Mouse (Mus musculus) forebrain, postnatal 0 days (tissue): ENCODE data around the gene Dlgap4. TPM values are rescaled to one million over a fixed set of nuclear protein-coding genes. Genes with fewer than 3 reads are reported as not detected.

Experiments
- ATAC-seq: fragments of 200-750 bp; cut with Nextera tagmentation; 2 replicates; pipeline ENCODE4 v1.8.0; 2017; ENCODE audit warnings: mild to moderate bottlenecking, moderate library complexity
- DNase-seq: peaks from one replicate; pipeline ENCODE4 v3.0.0-alpha.2; 2015
- H3K27ac ChIP-seq: fragments of 300-500 bp; sonication (generic); 2 replicates; pipeline ENCODE4 v1.5.1; 2014; ENCODE audit warnings: low read depth, mild to moderate bottlenecking, antibody characterized with exemption, low read length, moderate library complexity, mixed read lengths
- H3K27me3 ChIP-seq: fragments of 300-500 bp; sonication (generic); 2 replicates; pipeline ENCODE4 v1.6.1; 2014; ENCODE audit warnings: mild to moderate bottlenecking, low read length, mixed read lengths; ENCODE audit not compliant: insufficient read depth
- H3K36me3 ChIP-seq: fragments of 300-500 bp; sonication (generic); 2 replicates; pipeline ENCODE4 v1.6.1; 2014; ENCODE audit warnings: mild to moderate bottlenecking, moderate library complexity; ENCODE audit not compliant: insufficient read depth
- H3K4me1 ChIP-seq: fragments of 300-500 bp; sonication (generic); 2 replicates; pipeline ENCODE4 v1.6.1; 2014; ENCODE audit warnings: antibody characterized with exemption; ENCODE audit not compliant: insufficient read depth
- H3K4me2 ChIP-seq: fragments of 300-500 bp; sonication (generic); 2 replicates; pipeline ENCODE4 v1.6.1; 2014; ENCODE audit warnings: low read depth, mild to moderate bottlenecking, moderate library complexity
- H3K4me3 ChIP-seq: fragments of 300-500 bp; sonication (generic); 2 replicates; pipeline ENCODE4 v1.5.1; 2014; ENCODE audit warnings: low read depth, low read length, mixed read lengths
- H3K9ac ChIP-seq: fragments of 300-500 bp; sonication (generic); 2 replicates; pipeline ENCODE4 v1.6.1; 2014; ENCODE audit warnings: mild to moderate bottlenecking
- H3K9me3 ChIP-seq: fragments of 300-500 bp; sonication (generic); 2 replicates; pipeline ENCODE4 v1.6.1; 2016; ENCODE audit warnings: low read length
- CTCF ChIP-seq: sonication (generic); IDR thresholded peaks from 2 replicates; pipeline ENCODE4 v1.5.1; 2016; ENCODE audit warnings: antibody characterized with exemption, control low read depth, low read depth
- WGBS: fragments of 180-500 bp; shearing (Covaris S2); extraction: QIAGEN DNeasy Blood & Tissue Kit; methylation state at CpG from one replicate; pipeline ENCODE4 v1.1.7; 2014; 5-methylcytosine and 5-hydroxymethylcytosine counted together
- polyA plus RNA-seq: library from polyadenylated mRNA; unstranded; fragments of >200 nt; fragmentation: Nextera tagmentation; extraction: Ambion mirVana; gene quantifications from 2 replicates; pipeline ENCODE4 v1.2.1, GENCODE M21; 2015
- total RNA-seq: library from RNA; depleted of rRNA; stranded (reverse); fragments of >200 nt; gene quantifications from 2 replicates; pipeline ENCODE4 v1.2.3, GENCODE M21; 2014

Dlgap4 gene
- total and polyA plus RNA-seq, 2 experiments from 2014 or later = 218 to 354 TPM

GRCm38 (mm10) chr2:156655626-156656025 is 42.1 kb downstream of the Dlgap4 start:
- H3K36me3 ChIP-seq = no peaks in the 10 kb centered on the region
- no peak for ATAC-seq
- no peaks in the 10 kb centered on the region for H3K4me1 ChIP-seq
- TF ChIP-seq CTCF = 0 out of 2 replicates have a peak, but pooled peaks have one; percentile 12
- no peak overlapping the region for H3K4me3 ChIP-seq
- H3K27me3 ChIP-seq = no peaks in the 10 kb centered on the region
- H3K9ac ChIP-seq = no peak overlapping the region
- WGBS = 70% methylated on average over 5 of the region's 5 CpGs
- no peak for DNase-seq
- H3K9me3 ChIP-seq = no peaks in the 10 kb centered on the region
- no peak overlapping the region for H3K4me2 ChIP-seq
- H3K27ac ChIP-seq = no peak overlapping the region

GRCm38 (mm10) chr2:156657522-156657921 is 44.0 kb downstream of the Dlgap4 start:
- no peak overlapping the region for H3K9ac ChIP-seq
- no peak overlapping the region for H3K27ac ChIP-seq
- H3K36me3 ChIP-seq = no peaks in the 10 kb centered on the region
- WGBS = 80% methylated on average over 8 of the region's 8 CpGs
- no peaks in the 10 kb centered on the region for H3K4me1 ChIP-seq
- TF ChIP-seq CTCF = no peak
- H3K4me2 ChIP-seq = no peak overlapping the region
- no peaks in the 10 kb centered on the region for H3K27me3 ChIP-seq
- H3K4me3 ChIP-seq = no peak overlapping the region
- DNase-seq (no peak), ATAC-seq (no peak)
- H3K9me3 ChIP-seq = no peaks in the 10 kb centered on the region

DNA sequence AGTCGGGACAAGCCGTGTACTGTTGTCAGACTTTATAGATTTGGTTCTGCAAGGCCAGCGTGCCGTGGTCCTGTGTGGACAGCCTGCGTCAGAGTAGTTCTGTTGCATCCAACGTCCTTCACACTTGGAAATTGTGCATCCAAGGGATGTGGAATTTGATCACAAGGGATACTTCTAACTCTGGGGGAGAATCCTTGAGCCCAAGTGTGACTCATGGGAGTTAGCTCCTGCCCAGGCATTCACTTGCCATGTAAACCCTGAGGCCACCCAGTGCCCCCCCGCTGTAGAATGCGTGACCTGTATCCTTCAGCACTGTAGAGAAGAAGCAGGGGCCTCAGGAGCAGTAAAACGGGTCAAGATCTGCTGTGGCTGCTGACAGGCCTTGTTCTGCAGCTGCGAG is 44.7 kb downstream of the Dlgap4 start:
- DNase-seq = no peak
- TF ChIP-seq CTCF = no peak
- ATAC-seq = no peak
- no peaks in the 10 kb centered on the region for H3K27me3 ChIP-seq
- H3K4me3 ChIP-seq = no peak overlapping the region
- WGBS = 89% methylated on average over 10 of the region's 10 CpGs
- no peak overlapping the region for H3K27ac ChIP-seq
- H3K9me3 ChIP-seq = no peaks in the 10 kb centered on the region
- H3K9ac ChIP-seq = no peak overlapping the region
- peaks cover 5% of the 10 kb centered on the region; the same call in 1 of the 2 replicates for H3K4me1 ChIP-seq
- no peak overlapping the region for H3K4me2 ChIP-seq
- no peaks in the 10 kb centered on the region for H3K36me3 ChIP-seq

- no peaks in the 10 kb centered on the region for H3K36me3 ChIP-seq
- no peak overlapping the region for H3K9ac ChIP-seq
- no peaks in the 10 kb centered on the region for H3K9me3 ChIP-seq
- peak; percentile 27; the same call in 1 of the 2 replicates for ATAC-seq
- TF ChIP-seq CTCF = peak; percentile 38
- no peak overlapping the region for H3K4me2 ChIP-seq
- H3K4me3 ChIP-seq = no peak overlapping the region
- H3K4me1 ChIP-seq = peaks cover 8% of the 10 kb centered on the region; the same call in 1 of the 2 replicates
- WGBS = 61% methylated on average over 7 of the region's 7 CpGs
- H3K27me3 ChIP-seq = no peaks in the 10 kb centered on the region
- no peak for DNase-seq
- no peak overlapping the region for H3K27ac ChIP-seq
Observed at GRCm38 (mm10) chr2:156658751-156659150, 45.2 kb downstream of the Dlgap4 start.

GRCm38 (mm10) chr2:156659981-156660380 is 46.5 kb downstream of the Dlgap4 start:
- WGBS = 78% methylated on average over 6 of the region's 6 CpGs
- no peak overlapping the region for H3K27ac ChIP-seq
- H3K27me3 ChIP-seq = no peaks in the 10 kb centered on the region
- no peak for TF ChIP-seq CTCF
- no peak overlapping the region for H3K4me3 ChIP-seq
- no peaks in the 10 kb centered on the region for H3K36me3 ChIP-seq
- H3K4me1 ChIP-seq = peaks cover 17% of the 10 kb centered on the region; the same call in 1 of the 2 replicates
- H3K4me2 ChIP-seq = no peak overlapping the region
- DNase-seq (no peak), ATAC-seq (no peak)
- no peaks in the 10 kb centered on the region for H3K9me3 ChIP-seq
- H3K9ac ChIP-seq = no peak overlapping the region

- WGBS = 65% methylated on average over 10 of the region's 10 CpGs
- DNase-seq = no peak
- ATAC-seq = no peak
Observed at GRCm38 (mm10) chr2:156663162-156663561, 49.7 kb downstream of the Dlgap4 start.

GRCm38 (mm10) chr2:156664407-156664806 is 50.9 kb downstream of the Dlgap4 start:
- H3K27ac ChIP-seq = 0 out of 2 replicates have a peak overlapping the region, but pooled peaks have one; percentile 70
- 16% methylated on average over 5 of the region's 5 CpGs for WGBS

More at GRCm38 (mm10) chr2:156663162-156663561, 49.7 kb downstream of the Dlgap4 start:
- no peak overlapping the region for H3K27ac ChIP-seq
- H3K9me3 ChIP-seq = no peaks in the 10 kb centered on the region
- no peaks in the 10 kb centered on the region for H3K27me3 ChIP-seq
- TF ChIP-seq CTCF = no peak
- no peak overlapping the region for H3K4me2 ChIP-seq
- H3K4me3 ChIP-seq = no peak overlapping the region
- peaks cover 34% of the 10 kb centered on the region for H3K4me1 ChIP-seq
- no peak overlapping the region for H3K9ac ChIP-seq
- no peaks in the 10 kb centered on the region for H3K36me3 ChIP-seq

More at GRCm38 (mm10) chr2:156664407-156664806, 50.9 kb downstream of the Dlgap4 start:
- no peak overlapping the region for H3K4me2 ChIP-seq
- H3K9ac ChIP-seq = no peak overlapping the region
- no peaks in the 10 kb centered on the region for H3K9me3 ChIP-seq
- DNase-seq (peak; percentile 39), ATAC-seq (no peak)
- H3K27me3 ChIP-seq = no peaks in the 10 kb centered on the region
- no peak for TF ChIP-seq CTCF
- peaks cover 34% of the 10 kb centered on the region for H3K4me1 ChIP-seq
- H3K4me3 ChIP-seq = no peak overlapping the region
- H3K36me3 ChIP-seq = no peaks in the 10 kb centered on the region
